Mouse (Mus musculus) brain, embryonic 14.5 days (tissue): ENCODE data around the gene Skor1.

Experiments
- CTCF ChIP-seq: fragments of 200-500 bp; IDR thresholded peaks from 2 replicates; pipeline ENCODE4 v1.5.1; 2012; ENCODE audit warnings: inconsistent platforms, mild to moderate bottlenecking, moderate library complexity, borderline replicate concordance; ENCODE audit not compliant: insufficient read depth, insufficient read length; ENCODE audit errors: extremely low read depth
- POLR2A ChIP-seq: fragments of 200-500 bp; IDR thresholded peaks from 2 replicates; pipeline ENCODE4 v1.6.1; 2012; ENCODE audit warnings: mild to moderate bottlenecking, inconsistent platforms, borderline replicate concordance; ENCODE audit not compliant: poor library complexity, insufficient read depth, insufficient read length, severe bottlenecking; ENCODE audit errors: extremely low read depth

DNA sequence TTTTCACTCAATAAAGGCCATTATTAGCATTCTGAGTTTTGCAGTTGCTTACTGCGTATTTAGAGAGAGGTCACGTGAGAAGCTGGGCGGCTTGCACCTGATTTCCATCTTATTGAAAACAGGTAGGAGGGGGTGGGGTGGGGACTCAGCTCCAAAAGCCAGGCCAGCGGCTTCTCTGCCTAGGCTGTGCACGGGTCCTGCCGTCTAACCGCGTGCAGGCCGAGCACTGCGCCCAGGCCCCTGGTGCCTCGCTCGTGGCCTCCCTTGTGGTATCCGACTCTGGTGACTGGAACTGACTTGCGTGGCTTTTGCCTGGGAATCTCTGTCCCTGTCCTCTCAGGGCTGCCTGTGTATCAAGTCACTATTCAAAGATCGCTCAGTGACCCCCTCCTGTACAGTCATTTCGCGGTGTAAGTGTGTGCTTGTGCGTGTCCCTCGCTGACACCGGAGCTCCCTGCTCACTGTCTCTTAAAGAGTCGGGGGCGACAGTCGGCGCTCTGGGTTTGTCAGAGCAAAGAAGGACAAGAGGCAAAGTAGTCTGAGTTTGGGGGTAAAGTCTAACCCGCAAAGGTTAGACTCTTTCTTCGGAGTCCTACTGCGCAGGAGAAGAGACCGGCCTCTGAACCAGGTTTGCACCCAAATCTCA, 16.7 kb downstream of the Skor1 start:
- no peak for TF ChIP-seq POLR2A
- TF ChIP-seq CTCF: no peak
